Mouse (Mus musculus) embryonic facial prominence, embryonic 13.5 days (tissue): ENCODE measurements around the gene Tmem221. TPM values are rescaled to one million over a fixed set of nuclear protein-coding genes. Genes with fewer than 3 reads are reported as not detected.

Experiments
- ATAC-seq: fragments of 200-750 bp; cut with Nextera tagmentation; 2 replicates; pipeline ENCODE4 v1.8.0; 2017; ENCODE audit warnings: low read depth; ENCODE audit not compliant: insufficient number of reproducible peaks, insufficient read depth, low FRiP score, low TSS enrichment
- H3K27ac ChIP-seq: fragments of 300-500 bp; sonication (generic); 2 replicates; pipeline ENCODE4 v1.5.1; 2015; ENCODE audit warnings: moderate library complexity, mild to moderate bottlenecking, inconsistent platforms
- H3K27me3 ChIP-seq: fragments of 300-500 bp; sonication (generic); 2 replicates; pipeline ENCODE4 v1.6.1; 2015; ENCODE audit warnings: mild to moderate bottlenecking, inconsistent platforms
- H3K36me3 ChIP-seq: fragments of 300-500 bp; sonication (generic); 2 replicates; pipeline ENCODE4 v1.6.1; 2015; ENCODE audit warnings: mild to moderate bottlenecking, inconsistent platforms
- H3K4me1 ChIP-seq: fragments of 300-500 bp; sonication (generic); 2 replicates; pipeline ENCODE4 v1.6.1; 2015; ENCODE audit warnings: inconsistent platforms
- H3K4me2 ChIP-seq: fragments of 300-500 bp; sonication (generic); 2 replicates; pipeline ENCODE4 v1.6.1; 2015; ENCODE audit warnings: moderate library complexity, mild to moderate bottlenecking, inconsistent platforms
- H3K4me3 ChIP-seq: fragments of 300-500 bp; sonication (generic); 2 replicates; pipeline ENCODE4 v1.5.1; 2015; ENCODE audit warnings: mild to moderate bottlenecking, inconsistent platforms
- H3K9ac ChIP-seq: fragments of 300-500 bp; sonication (generic); 2 replicates; pipeline ENCODE4 v1.6.1; 2015; ENCODE audit warnings: mild to moderate bottlenecking, inconsistent platforms
- H3K9me3 ChIP-seq: fragments of 300-500 bp; sonication (generic); 2 replicates; pipeline ENCODE4 v1.6.1; 2016; ENCODE audit warnings: inconsistent platforms
- WGBS: fragments of 180-500 bp; shearing (Covaris S2); methylation state at CpG from one replicate; pipeline ENCODE4 v1.1.7; 2015; ENCODE audit warnings: mixed read lengths; 5-methylcytosine and 5-hydroxymethylcytosine counted together
- polyA plus RNA-seq: library from polyadenylated mRNA; unstranded; fragments of >200 nt; fragmentation: Nextera tagmentation; extraction: Ambion mirVana; gene quantifications from 2 replicates; pipeline ENCODE4 v1.2.1, GENCODE M21; 2015

Gene Tmem221
- polyA plus RNA-seq, 1 experiment from 2014 or later, result 0.55 TPM

DNA sequence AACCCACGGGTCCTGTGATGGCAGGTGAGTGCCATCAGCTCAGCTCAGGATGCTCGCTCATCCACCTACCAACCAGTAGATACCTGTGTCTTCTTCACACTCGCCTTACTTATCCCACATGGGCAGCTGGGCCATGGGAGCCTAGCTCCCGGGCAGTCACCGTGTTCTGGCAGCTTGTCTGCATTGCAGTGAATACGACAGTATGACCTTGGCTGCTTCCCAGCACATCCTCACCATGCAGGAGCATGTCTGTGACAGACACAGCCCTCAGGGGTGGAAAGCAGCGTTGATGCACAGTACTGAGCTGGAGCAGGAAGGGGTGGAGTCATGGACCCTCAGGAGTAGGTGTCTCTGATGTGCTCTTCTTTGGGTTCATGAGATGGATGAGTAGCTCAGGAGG is 15.8 kb upstream of the Tmem221 start:
- WGBS, result 70% methylated on average over 7 of the region's 7 CpGs
- no peaks in the 10 kb centered on the region for H3K36me3 ChIP-seq
- H3K9ac ChIP-seq, result no peak overlapping the region
- H3K4me3 ChIP-seq, result no peak overlapping the region
- peaks cover 23% of the 10 kb centered on the region for H3K4me1 ChIP-seq
- 0 out of 2 replicates have a peak, but pooled peaks cover 3% of the 10 kb centered on the region for H3K27me3 ChIP-seq
- no peaks in the 10 kb centered on the region for H3K9me3 ChIP-seq
- H3K27ac ChIP-seq, result no peak overlapping the region
- no peak overlapping the region for H3K4me2 ChIP-seq
- no peak for ATAC-seq

DNA sequence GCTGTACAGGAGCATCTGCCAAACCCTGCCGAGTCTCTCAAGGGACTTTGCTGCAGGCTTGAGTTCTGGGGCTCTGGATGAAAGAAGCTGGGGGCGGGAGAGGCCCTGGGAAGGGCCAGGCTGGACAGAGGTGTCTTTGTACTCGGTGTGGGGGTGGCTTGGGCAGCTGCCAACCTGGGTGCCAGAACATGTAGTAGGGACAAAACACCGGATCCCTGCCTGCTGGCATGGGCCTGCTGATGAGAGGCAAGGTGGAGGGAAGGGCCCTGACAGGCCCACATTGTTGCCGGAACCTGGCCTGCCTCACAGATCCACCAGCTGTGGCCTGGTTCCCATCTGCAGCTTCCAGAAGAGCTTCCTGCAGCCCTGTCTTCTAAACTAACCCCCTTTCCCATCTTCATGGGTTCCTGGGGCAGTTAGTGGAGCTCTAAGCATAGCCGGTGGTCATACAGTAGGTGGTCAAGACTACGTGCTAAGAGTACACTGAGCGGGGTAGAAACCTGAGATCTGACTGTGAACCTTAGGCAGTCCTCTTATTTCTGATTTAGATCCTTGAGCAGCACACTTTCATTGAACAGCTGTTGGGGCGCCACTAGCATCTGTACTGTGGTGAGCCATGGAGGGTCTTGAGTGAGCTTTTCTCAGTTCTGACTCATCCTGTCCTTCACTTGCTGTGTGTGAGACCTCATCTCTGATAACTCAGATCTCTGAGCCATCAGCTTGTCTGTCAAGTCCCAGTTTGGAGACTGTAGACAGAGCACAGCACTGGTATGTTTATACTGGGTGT is 14.4 kb upstream of the Tmem221 start:
- Histone ChIP-seq H3K4me2 (peak overlapping the region; percentile 24), H3K4me3 (no peak overlapping the region), H3K4me1 (peaks cover 34% of the 10 kb centered on the region), H3K27ac (peak overlapping the region; percentile 16; the same call in 1 of the 2 replicates), H3K36me3 (no peaks in the 10 kb centered on the region), H3K9me3 (no peaks in the 10 kb centered on the region), H3K27me3 (peaks cover 16% of the 10 kb centered on the region), H3K9ac (peak overlapping the region; percentile 52; the same call in 1 of the 2 replicates)
- WGBS, result 77% methylated on average over 9 of the region's 9 CpGs
- ATAC-seq, result no peak

DNA sequence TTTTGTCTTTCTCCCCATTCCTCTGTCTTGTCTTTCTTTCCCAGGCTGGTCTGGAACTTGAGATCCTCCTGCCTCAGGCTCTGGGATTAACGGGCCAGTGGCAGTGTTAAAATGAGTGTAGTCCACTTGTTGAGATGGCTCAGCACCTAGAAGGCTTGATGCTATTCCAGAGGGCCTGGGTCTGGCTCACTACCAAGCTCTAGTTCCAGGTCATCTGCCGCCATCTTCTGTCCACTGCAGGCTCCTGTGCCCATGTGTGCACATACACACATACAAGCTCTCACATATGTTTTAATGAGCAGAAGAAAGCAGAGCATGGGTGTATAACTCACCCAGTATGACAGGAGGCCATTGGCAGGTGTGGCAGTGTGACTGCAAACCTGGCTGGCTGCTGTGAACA is 13.4 kb upstream of the Tmem221 start:
- Histone ChIP-seq H3K27me3 (peaks cover 22% of the 10 kb centered on the region), H3K4me1 (peaks cover 34% of the 10 kb centered on the region), H3K9me3 (no peaks in the 10 kb centered on the region), H3K36me3 (no peaks in the 10 kb centered on the region), H3K27ac (no peak overlapping the region), H3K9ac (no peak overlapping the region), H3K4me2 (peak overlapping the region; percentile 84; the same call in 1 of the 2 replicates), H3K4me3 (no peak overlapping the region)
- 83% methylated on average over 2 of the region's 2 CpGs for WGBS
- ATAC-seq, result no peak

DNA sequence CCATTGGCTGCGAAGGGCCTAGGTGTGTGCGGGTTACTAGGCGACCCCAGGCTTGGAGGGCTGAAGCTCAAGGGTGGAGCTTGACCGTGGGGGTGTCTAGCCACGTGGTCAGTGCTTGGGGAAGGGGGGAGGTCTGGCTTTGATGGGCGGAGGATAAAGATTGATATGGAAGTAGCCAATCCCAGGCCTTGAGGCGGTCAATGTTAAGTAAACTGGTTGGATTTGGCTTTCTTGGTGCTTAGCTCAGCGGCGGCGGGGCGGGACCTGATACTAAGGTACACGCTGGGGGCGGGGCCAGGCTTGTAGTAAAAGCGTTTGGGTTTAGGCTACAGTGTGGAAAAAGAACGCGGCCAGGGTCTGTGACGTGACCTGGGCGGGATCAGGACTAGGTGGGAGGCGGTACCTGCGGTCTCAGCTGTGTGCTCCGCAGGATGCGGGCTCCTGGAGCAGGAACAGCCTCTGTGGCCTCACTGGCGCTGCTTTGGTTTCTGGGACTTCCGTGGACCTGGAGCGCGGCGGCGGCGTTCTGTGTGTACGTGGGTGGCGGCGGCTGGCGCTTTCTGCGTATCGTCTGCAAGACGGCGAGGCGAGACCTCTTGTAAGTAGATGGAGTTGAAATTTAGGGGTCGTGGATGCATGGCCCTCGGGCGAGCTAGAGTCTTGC is 11.8 kb upstream of the Tmem221 start:
- peak overlapping the region; percentile 83 for H3K27ac ChIP-seq

DNA sequence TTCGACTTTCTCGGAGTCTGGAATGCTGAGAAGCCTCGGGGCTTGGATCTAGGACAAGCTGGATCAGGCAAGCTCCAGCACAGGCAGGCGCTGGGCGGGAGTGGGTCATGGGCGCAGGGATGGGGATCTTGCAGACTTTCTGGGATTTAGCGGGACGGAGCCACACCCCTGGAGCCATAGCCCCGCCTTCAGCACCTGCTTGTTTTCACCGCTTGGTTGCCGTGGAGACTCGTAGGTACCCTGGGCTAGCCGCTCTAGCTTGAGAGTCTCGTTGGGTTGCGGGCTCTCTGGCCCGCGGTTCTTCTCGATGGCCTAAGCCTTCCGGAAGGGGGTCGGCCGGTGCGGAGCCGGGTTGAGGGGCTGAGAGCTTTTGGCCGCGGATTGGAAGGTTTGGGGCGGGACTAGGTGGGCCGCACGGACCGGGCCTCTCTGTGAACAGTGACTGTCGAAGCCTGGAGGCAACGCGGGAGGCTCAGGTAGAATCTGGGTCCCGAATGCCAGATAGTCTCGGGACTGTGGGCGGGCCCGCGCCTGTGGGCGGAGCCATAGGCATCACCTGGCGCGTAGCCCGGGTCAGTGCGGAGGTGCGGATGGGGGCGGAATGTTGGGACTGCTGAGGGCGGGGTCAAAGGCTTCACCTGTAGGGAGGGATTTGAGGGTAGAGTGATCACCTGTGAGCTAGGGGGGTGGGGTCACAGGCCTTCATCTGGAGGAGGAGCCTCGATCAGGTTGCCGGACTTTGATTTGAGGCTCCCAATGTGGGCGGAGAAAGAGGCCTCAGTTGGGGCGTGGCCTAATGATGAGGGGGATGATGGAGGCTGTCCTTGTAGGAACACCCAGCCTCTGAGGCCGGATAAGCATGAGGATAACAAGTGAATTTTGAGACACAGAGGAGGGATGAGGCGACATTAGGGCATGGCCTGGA is 11.0 kb upstream of the Tmem221 start:
- Histone ChIP-seq H3K9me3 (no peaks in the 10 kb centered on the region), H3K9ac (peak overlapping the region; percentile 65), H3K27ac (peak overlapping the region; percentile 83), H3K4me1 (peaks cover 34% of the 10 kb centered on the region), H3K27me3 (peaks cover 34% of the 10 kb centered on the region), H3K4me2 (peak overlapping the region; percentile 84), H3K36me3 (no peaks in the 10 kb centered on the region), H3K4me3 (peak overlapping the region; percentile 61)
- under 1% methylated on average over 51 of the region's 51 CpGs for WGBS
- ATAC-seq, result peak; percentile 63

More for the DNA sequence above, 11.8 kb upstream of the Tmem221 start:
- peak overlapping the region; percentile 81 for H3K9ac ChIP-seq
- under 1% methylated on average over 41 of the region's 41 CpGs for WGBS
- ATAC-seq, result peak; percentile 89
- peak overlapping the region; percentile 61 for H3K4me3 ChIP-seq
- H3K4me1 ChIP-seq, result peaks cover 34% of the 10 kb centered on the region
- peaks cover 33% of the 10 kb centered on the region for H3K27me3 ChIP-seq
- peak overlapping the region; percentile 84 for H3K4me2 ChIP-seq
- H3K9me3 ChIP-seq, result no peaks in the 10 kb centered on the region
- no peaks in the 10 kb centered on the region for H3K36me3 ChIP-seq

DNA sequence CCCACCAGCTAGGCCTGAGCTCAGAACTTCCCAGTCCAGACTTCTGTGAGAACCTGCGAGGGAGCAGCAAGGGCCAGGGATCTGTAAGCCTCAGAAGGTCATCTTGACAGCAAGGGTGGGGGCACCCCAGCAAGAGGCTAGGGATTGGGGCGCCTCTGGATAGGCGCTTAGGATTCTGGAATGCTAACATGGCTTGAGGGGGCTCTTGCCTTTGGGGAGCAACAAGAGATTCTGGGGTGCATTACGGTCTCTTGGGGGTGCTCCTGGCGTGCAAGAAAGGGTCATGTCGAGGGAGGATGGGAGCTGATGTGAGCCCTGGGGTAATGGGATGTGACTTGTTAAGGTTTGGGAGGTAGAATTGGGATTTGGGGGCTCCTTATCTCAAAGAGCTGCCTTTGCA is 10.3 kb upstream of the Tmem221 start:
- WGBS, result 21% methylated on average over 6 of the region's 6 CpGs
- H3K36me3 ChIP-seq, result no peaks in the 10 kb centered on the region
- H3K9ac ChIP-seq, result peak overlapping the region; percentile 65; the same call in 1 of the 2 replicates
- H3K27me3 ChIP-seq, result peaks cover 39% of the 10 kb centered on the region
- H3K4me3 ChIP-seq, result peak overlapping the region; percentile 61
- H3K27ac ChIP-seq, result peak overlapping the region; percentile 83
- peak overlapping the region; percentile 84 for H3K4me2 ChIP-seq
- H3K4me1 ChIP-seq, result peaks cover 34% of the 10 kb centered on the region
- H3K9me3 ChIP-seq, result peaks cover 5% of the 10 kb centered on the region
- no peak for ATAC-seq

DNA sequence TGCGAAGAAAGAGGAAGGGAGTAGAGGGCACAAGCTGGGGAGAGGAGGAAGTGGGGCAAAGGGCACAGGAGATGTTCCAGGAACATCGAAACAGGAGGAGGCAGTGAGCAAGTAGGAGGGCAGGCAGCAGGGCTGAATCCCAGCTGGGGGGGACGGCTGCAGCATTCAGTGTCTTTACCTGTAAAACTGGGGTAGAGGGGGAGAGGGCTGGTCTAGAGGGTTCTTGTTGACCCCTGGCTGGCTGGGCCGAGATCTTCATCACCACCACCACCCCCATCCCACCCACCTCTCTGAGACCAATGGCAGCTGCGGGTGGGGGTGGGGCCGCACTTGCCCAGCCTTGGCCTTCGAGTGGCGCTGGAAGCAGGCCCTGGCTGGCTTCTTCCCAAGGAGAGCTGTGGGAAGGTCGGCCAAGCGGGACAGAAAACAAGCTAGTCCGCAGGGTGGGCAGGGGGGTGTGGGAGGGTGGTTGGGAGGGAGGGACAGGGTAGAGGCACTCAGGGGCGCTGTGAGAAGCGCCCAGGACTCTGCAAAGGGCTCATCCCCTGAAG is 9.8 kb upstream of the Tmem221 start, which contains the start of gene Slc27a1:
Gene Slc27a1, plus strand, starts transcription at position 496 of the 551 bp plus-strand sequence.
- Histone ChIP-seq H3K27me3 (peaks cover 44% of the 10 kb centered on the region), H3K9me3 (peaks cover 6% of the 10 kb centered on the region), H3K36me3 (no peaks in the 10 kb centered on the region), H3K4me2 (peak within 1 kb of the TSS; percentile 84), H3K4me1 (peaks cover 34% of the 10 kb centered on the region), H3K27ac (peak within 1 kb of the TSS; percentile 83), H3K9ac (peak within 1 kb of the TSS; percentile 65), H3K4me3 (peak within 1 kb of the TSS; percentile 61)
- ATAC-seq, result no peak
- 11% methylated on average over 13 of the region's 13 CpGs for WGBS

DNA sequence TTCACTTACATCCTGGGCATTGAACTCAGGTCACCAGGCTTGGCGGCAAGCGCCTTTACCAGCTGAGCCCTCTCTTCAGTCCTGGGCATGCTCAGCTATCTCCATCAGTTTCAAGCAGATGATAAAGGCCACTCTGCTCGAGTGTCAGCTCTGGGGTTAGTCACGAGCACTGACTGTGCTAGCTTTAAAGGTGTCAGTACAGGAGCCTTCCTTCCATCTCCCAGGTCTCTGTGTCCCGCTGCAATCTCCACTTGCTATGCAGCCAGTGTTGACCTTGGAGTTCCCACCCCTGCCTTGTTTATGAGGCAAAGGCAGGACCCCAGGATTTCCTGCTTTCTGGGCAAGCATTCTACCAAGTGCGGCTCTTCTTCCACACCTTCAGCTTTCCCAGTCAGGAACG is 8.9 kb upstream of the Tmem221 start:
- Histone ChIP-seq H3K27me3 (peaks cover 52% of the 10 kb centered on the region), H3K9me3 (peaks cover 6% of the 10 kb centered on the region), H3K4me1 (peaks cover 32% of the 10 kb centered on the region), H3K27ac (no peak overlapping the region), H3K4me2 (no peak overlapping the region), H3K36me3 (no peaks in the 10 kb centered on the region), H3K9ac (no peak overlapping the region), H3K4me3 (no peak overlapping the region)
- WGBS, result 72% methylated on average over 7 of the region's 7 CpGs
- ATAC-seq, result no peak

DNA sequence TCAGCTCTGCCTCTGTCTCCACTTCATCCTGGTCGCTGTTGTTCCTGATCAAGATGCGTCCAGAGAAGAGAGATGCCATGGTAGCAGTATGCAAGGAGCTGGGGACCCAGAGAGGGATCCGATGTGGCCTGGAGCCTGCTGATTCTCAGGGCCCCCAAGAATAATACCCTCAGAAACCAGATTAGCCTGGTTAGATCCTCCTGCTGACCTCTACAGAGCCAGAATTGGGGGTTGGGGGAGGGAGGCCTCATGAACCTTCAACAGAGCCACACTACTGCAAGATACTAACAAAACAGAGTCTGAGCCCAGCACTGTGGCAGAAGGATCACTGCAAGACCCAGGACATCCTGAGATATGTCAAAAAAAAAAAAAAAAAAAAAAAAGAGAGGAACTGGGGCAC is 7.8 kb upstream of the Tmem221 start, which contains the start of gene Nxnl1:
Gene Nxnl1, minus strand, starts transcription at position 101 of the 400 bp plus-strand sequence.
- Histone ChIP-seq H3K27ac (no peak within 1 kb of the TSS), H3K4me3 (no peak within 1 kb of the TSS), H3K9me3 (peaks cover 6% of the 10 kb centered on the region), H3K9ac (0 out of 2 replicates have a peak within 1 kb of the TSS, but pooled peaks have one; percentile 21), H3K36me3 (no peaks in the 10 kb centered on the region), H3K27me3 (peaks cover 63% of the 10 kb centered on the region), H3K4me1 (peaks cover 28% of the 10 kb centered on the region), H3K4me2 (no peak within 1 kb of the TSS)
- no peak for ATAC-seq
- 42% methylated on average over 3 of the region's 3 CpGs for WGBS

DNA sequence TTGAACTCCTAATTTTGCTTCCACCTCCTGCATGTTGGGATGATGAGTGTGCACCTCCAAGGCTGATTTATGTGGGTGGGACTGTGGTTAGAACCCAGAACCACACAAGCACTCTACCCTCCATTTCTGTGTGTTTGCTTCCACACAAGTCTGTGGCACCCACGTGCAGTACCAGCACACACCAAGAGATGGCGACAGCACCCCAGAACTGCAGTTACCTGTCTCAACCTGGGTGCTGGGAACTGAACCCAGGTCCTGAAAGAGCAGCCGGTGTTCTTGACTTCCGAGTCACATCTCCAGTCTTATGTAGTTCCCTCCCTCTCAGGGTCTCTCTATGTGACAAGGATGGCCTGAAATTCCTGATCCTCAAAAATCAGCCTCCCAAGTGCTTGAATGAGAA is 5.3 kb upstream of the Tmem221 start:
- H3K27ac ChIP-seq, result no peak overlapping the region
- no peak overlapping the region for H3K9ac ChIP-seq
- no peak overlapping the region for H3K4me3 ChIP-seq
- H3K4me1 ChIP-seq, result peaks cover 18% of the 10 kb centered on the region
- H3K27me3 ChIP-seq, result peaks cover 82% of the 10 kb centered on the region
- H3K36me3 ChIP-seq, result no peaks in the 10 kb centered on the region
- WGBS, result 81% methylated on average over 4 of the region's 4 CpGs
- H3K9me3 ChIP-seq, result peaks cover 6% of the 10 kb centered on the region
- H3K4me2 ChIP-seq, result no peak overlapping the region
- no peak for ATAC-seq

DNA sequence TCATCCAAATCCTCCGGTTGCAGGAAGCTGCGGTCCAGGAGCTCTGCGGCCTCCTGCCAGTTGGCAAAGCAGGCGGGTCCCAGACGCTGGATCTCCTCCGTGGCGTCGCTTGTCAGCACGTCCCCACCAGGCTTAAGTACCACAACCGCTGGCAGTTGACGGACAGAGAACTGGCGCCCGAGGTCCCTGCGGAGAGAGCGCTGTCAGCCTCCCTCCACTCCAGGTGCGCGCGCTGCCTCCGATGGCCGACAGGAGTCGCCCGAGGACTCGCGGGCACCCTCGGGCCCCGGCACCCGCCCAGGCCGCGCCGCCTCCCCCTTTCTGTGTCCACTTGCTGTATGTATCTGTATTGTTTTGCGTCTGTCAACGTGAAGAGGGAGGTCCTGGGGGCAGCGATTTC is 4.1 kb upstream of the Tmem221 start:
- peak overlapping the region; percentile 56 for H3K4me2 ChIP-seq
- H3K36me3 ChIP-seq, result no peaks in the 10 kb centered on the region
- no peak for ATAC-seq
- peaks cover 83% of the 10 kb centered on the region for H3K27me3 ChIP-seq
- WGBS, result under 1% methylated on average over 33 of the region's 33 CpGs
- H3K27ac ChIP-seq, result no peak overlapping the region
- H3K4me1 ChIP-seq, result peaks cover 21% of the 10 kb centered on the region
- H3K4me3 ChIP-seq, result peak overlapping the region; percentile 35
- H3K9ac ChIP-seq, result peak overlapping the region; percentile 37
- peaks cover 6% of the 10 kb centered on the region for H3K9me3 ChIP-seq
